Mouse (Mus musculus) cerebellum, adult 11 months (tissue): Measurements from ENCODE around the gene Vmn1r197.
"Not testable (repeated sequence)": the region's sequence is repeated elsewhere in the genome, so short reads cannot be mapped to it uniquely, and the experiment has no call there.

ENCODE experiments used
- DNase-seq: peaks from one replicate; pipeline ENCODE4 v3.0.0; 2022

Vmn1r197 gene

DNA sequence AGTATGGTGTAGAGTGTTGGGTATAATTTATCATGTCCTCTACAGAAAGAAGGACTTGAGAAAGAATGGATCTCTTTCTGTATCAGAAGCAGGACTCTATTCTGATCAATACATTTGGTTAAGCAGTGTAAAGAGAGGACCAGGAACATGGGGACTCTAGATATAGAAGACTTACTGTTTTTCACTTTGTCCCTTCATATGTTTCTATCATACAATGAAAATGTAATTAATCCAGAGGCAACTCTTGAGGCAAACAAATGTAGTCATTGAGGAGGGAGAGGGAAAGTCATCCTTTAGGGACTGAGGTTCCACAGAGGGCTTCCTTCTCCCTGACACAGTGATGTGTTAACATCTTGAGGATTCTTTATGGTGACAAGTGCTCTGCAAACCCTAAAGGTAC lies at the start of gene Vmn1r197:
TSS of gene Vmn1r197 (plus strand) at position 301 of the 400 bp plus-strand sequence.
- DNase-seq: no peak

DNA sequence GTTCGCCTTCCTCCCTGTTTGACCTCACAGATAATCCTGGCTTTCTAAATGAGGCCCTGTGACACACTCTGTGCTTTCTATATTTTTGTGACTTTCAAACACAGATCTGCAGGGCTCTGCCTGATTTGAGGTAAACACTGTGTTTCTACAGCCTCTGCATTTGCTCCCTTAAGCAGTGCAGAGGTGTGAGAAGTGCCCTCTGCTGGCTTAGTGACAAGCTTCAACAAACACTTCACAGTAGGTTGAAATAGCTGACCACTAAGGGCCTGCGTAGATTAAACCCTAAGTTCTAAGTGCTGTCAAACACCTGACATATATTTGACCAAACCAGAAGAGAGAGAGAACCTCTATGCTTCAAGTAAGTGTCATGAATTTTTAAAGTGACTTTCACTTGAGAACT lies 39.8 kb upstream of the Vmn1r197 start:
- no peak for DNase-seq

DNA sequence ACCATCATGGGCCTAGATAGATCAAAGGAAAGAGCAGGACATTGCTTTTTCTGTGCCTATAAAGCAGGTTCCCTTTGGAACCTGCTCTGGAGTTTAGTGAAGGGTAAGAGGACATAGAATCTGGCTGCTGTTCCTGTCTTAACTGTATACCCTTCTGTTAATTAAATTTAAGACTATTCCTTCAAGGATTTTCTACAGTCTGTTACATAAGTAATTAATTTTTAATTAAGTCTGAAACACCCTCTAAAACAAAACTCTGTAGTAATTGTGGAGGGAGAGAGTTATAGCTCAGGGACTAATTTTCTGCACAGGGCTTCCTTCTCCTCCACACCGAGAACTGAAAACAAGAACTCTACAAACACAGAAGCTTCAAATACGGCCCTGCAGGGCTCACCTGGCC lies 34.8 kb upstream of the Vmn1r197 start, which contains the start of gene Vmn1r196:
TSS of gene Vmn1r196 (plus strand) at position 301 of the 400 bp plus-strand sequence.
- DNase-seq: no peak

DNA sequence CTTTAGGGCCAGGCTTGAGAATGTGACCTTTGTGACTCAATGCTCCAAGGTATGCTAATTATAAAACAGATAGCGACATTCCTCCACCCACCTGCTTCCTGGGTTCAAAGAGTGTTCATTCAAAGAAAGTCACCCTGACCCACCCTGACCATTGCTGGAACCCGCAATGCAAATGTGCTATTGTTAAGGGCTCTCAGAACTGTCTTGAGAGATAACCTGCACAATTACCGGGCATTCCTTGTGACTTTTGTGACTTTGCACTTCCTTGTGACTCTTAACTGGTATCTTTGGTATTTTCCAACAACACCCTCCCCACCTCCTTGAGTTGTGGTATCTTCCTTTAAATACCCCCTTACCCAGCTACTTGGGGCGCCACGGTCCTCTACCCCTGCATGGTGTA lies 16.3 kb upstream of the Vmn1r197 start:
- DNase-seq: not testable (repeated sequence)

DNA sequence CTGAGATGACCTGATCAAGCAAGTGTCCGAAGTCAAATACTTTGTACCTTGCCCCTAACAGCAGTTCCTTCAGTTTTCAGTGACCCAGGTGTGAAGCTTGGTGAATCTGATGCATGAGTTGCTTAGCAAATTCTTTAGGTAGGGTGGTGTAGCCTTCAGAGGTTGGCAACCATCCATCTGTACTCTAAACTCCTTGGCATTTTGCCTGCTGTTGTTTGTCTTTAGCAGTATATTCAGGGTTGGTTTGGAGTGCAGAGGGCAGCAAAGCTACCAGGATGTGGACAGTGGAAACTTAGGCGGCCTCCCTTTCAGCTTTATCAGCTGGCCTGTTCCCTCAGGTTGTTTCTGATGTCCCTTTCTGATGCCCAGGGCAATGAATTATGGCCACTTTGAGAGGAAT lies 9.0 kb upstream of the Vmn1r197 start:
- no peak for DNase-seq

DNA sequence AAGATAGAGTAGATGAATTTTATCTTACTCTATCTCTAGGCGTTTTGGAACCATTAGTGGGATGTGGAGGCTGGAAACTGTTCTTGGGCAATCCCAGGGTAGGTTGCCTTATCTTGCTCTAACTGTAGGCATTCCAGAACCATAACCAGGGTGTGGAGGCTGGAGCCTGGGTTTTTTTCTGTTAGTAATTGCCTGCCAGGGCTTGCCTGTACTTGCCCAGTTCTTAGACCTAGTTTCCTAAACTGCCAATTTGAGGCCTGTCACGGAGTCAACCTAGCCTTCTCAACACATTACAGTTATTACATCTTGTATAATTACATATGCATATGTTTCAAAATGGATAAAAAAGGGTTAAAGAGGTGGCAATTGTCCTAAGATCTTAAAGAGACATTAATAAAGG lies 7.0 kb upstream of the Vmn1r197 start:
- no peak for DNase-seq

DNA sequence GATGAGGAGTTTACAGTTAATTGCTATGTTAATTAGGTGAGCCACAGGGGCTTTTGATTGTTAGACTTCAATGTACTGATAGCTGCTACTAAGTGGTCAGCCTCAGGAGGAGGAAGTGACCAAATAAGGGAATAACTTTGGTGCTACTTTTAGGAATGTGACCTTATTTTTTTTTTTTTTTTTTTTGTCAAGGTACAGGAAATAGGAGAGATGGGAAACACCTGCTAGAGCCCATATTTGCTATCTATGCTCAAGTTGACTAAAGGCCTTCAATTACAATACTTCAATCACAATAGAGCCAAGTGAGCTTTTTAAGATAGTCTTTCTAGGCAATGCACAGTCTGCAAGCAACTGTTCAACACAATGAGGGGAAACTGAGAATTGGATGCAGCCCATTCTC lies 4.3 kb upstream of the Vmn1r197 start:
- DNase-seq: no peak

DNA sequence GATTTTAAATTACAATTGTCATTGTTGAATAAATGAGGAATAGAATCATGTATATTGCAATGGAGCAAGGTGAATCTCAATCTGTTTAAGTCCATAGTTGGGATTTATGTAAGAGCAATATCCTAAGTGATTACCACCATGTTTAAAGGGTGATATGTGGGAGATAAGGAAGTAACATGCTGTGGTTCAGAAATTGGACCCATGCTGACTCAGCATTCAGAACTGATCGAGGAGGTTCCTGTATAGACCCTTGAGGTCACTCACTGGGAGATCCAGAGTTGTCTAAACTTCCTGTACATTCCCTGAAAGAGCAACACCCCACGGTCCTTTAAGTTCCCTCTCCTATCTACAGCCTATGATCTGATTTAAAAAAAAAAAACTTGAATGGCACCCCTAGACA lies 8.9 kb downstream of the Vmn1r197 start:
- no peak for DNase-seq

DNA sequence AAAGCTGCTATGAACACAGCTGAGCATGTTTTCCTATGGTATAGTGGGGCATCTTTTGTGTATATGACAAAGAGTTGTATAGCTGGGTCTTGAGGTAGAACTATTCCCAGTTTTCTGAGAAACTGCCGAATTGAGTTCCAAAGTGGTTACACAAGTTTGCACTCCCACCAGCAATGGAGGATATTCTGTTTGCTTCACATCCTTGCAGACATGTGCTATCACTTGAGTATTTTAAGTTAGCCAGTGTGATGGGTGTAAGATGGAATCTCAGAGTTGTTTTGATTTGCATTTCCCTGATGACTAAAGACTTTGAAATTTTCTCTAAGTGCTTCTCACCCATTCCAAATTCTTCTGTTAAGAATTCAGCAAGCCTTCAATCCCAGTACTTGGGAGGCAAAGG lies 11.2 kb downstream of the Vmn1r197 start:
- DNase-seq: no peak

DNA sequence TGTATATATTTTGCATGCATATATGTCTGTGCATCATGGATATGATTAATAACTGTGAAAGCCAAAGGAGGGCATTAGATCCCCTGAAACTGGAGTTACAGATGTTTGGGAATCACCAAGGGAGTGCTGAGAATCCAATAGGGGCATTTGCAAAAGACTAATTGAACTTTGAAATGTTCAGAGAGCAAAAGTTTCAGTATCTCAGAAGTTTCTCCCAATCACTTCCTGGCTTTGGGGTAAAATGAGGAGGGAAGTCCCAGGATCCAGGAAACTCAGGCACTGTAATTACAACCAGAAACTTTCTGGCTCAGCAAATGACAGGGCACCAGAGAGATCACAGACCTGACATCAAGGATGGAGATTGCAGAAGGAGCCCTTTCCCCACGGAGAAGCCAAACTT lies 25.7 kb downstream of the Vmn1r197 start, which contains the start of gene Vmn1r198:
TSS of gene Vmn1r198 (plus strand) at position 301 of the 400 bp plus-strand sequence.
- no peak for DNase-seq

DNA sequence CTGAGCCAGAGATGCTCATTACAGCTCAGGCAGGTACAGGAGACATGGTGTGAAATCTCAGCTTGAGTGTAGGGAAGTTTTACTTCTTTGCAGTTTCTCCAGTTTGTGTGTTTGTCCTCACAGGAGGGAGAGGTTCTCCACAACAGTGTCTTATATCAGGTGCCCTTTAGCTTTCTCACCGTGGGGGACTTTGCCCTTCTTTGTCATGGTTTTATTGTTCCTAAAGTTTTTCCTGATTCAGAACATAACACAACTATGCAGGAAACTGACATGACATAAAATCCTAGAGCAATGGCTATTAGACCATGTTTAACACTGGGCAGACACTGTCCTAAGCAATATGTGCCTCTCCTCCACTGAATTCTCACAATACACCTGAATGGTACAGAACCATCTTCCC lies 26.4 kb downstream of the Vmn1r197 start:
- no peak for DNase-seq

DNA sequence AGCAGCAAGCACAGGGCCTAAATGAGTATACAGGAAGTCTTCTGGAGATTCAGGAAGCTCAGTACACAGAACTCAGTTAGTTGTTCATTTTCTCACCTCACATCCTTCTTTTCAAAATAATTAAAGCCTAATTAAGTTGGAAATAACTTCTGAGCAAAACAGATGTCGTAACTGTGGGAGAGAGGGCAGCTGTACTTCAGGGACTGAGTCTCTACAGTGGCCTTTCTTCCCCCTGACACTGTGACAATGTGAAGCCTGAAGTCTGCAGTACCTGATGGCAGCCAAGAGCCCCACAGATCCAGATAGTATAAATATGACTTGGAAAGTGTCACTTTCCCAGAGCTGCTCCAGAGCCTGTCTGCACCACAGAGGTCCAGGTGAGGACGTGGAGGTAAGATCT lies 55.1 kb downstream of the Vmn1r197 start, which contains the start of gene Vmn1r199:
TSS of gene Vmn1r199 (plus strand) at position 301 of the 400 bp plus-strand sequence.
- DNase-seq: no peak

DNA sequence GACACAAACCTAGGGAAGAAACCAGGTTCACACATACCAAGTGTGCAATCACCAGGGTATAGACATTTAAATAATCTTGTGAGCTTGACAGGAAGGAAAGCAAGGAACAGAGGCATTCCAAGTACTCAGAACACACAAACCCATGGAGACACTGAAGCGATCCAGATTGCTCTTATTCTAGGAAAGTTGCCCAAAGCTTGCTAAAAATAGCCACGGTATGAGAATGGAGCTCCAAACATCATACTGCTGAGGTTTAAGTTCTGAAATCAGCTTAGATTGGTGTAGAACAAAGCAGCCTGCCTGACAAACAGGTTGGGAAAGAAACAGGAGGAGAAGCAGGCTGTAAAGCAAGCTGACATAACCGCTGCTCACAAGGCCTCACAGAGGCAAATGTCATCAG lies 56.7 kb downstream of the Vmn1r197 start:
- not testable (repeated sequence) for DNase-seq
